Mouse (Mus musculus): ENCODE measurements around the gene Naaladl2. TPM values are rescaled to one million over a fixed set of nuclear protein-coding genes. Genes with fewer than 3 reads are reported as not detected.

The Naaladl2 gene
- 1 to 10 TPM in 1 of 2 experiments, under 1 TPM in 1; 0.33 to 1.0 TPM for total RNA-seq (2021)
- long read RNA-seq, experiment 1 = 0 reads
- long read RNA-seq, experiment 2 = 0 reads

- H3K4me3 ChIP-seq = peak within 1 kb of the TSS; percentile 80
- no peak for TF ChIP-seq CTCF (IDR thresholded peaks at IDR 0.05)
- DNase-seq = peak; percentile 76
- peak within 1 kb of the TSS; percentile 86 for H3K27ac ChIP-seq
- intact Hi-C loops (cut with DNase I) = no loop called here
These were observed at the start of gene Naaladl2 for GRCm38 (mm10) chr3:25143555-25144311. TSS of gene Naaladl2 (minus strand) at chr3:25144261.

GRCm38 (mm10) chr3:25151721-25152120 is 7.7 kb upstream of the Naaladl2 start:
- TF ChIP-seq CTCF (IDR thresholded peaks at IDR 0.05) = no peak
- intact Hi-C loops (cut with DNase I) = no loop called here
- Histone ChIP-seq H3K4me3 (no peak overlapping the region), H3K27ac (no peak overlapping the region)
- DNase-seq = no peak

GRCm38 (mm10) chr3:25147271-25147670 is 3.2 kb upstream of the Naaladl2 start:
- no peak overlapping the region for H3K4me3 ChIP-seq
- no peak for DNase-seq
- no peak overlapping the region for H3K27ac ChIP-seq
- intact Hi-C loops (cut with DNase I) = no loop called here
- TF ChIP-seq CTCF (IDR thresholded peaks at IDR 0.05) = no peak

GRCm38 (mm10) chr3:25144961-25145697 is 1.1 kb upstream of the Naaladl2 start:
- no peak for TF ChIP-seq CTCF (IDR thresholded peaks at IDR 0.05)
- H3K4me3 ChIP-seq = peak overlapping the region; percentile 80
- peak overlapping the region; percentile 86 for H3K27ac ChIP-seq
- intact Hi-C loops (cut with DNase I) = no loop called here
- DNase-seq = no peak

GRCm38 (mm10) chr3:25143111-25143510 is 950 bp downstream of the Naaladl2 start:
- Histone ChIP-seq H3K27ac (peak overlapping the region; percentile 86), H3K4me3 (peak overlapping the region; percentile 80)
- DNase-seq = no peak
- TF ChIP-seq CTCF (IDR thresholded peaks at IDR 0.05) = no peak
- intact Hi-C loops (cut with DNase I) = no loop called here

GRCm38 (mm10) chr3:25131848-25132247 is 12.2 kb downstream of the Naaladl2 start:
- TF ChIP-seq CTCF (IDR thresholded peaks at IDR 0.05) = no peak
- no peak overlapping the region for H3K27ac ChIP-seq
- intact Hi-C loops (cut with DNase I) = no loop called here

GRCm38 (mm10) chr3:25127864-25128263 is 16.2 kb downstream of the Naaladl2 start:
- TF ChIP-seq CTCF (IDR thresholded peaks at IDR 0.05) = no peak
- no peak for DNase-seq
- intact Hi-C loops (cut with DNase I) = no loop called here
- H3K27ac ChIP-seq = no peak overlapping the region
- H3K4me3 ChIP-seq = no peak overlapping the region

More at GRCm38 (mm10) chr3:25131848-25132247, 12.2 kb downstream of the Naaladl2 start:
- no peak overlapping the region for H3K4me3 ChIP-seq
- no peak for DNase-seq

GRCm38 (mm10) chr3:25124919-25125846 is 18.9 kb downstream of the Naaladl2 start:
- TF ChIP-seq CTCF (IDR thresholded peaks at IDR 0.05) = no peak
- intact Hi-C loops (cut with DNase I) = no loop called here
- H3K4me3 ChIP-seq = no peak overlapping the region

GRCm38 (mm10) chr3:25113107-25113506 is 31.0 kb downstream of the Naaladl2 start:
- TF ChIP-seq CTCF (IDR thresholded peaks at IDR 0.05) = no peak
- no peak for DNase-seq
- intact Hi-C loops (cut with DNase I) = no loop called here
- Histone ChIP-seq H3K27ac (no peak overlapping the region), H3K4me3 (no peak overlapping the region)

More at GRCm38 (mm10) chr3:25124919-25125846, 18.9 kb downstream of the Naaladl2 start:
- no peak overlapping the region for H3K27ac ChIP-seq
- no peak for DNase-seq

- TF ChIP-seq CTCF (IDR thresholded peaks at IDR 0.05) = no peak
- no peak overlapping the region for H3K27ac ChIP-seq
- no peak overlapping the region for H3K4me3 ChIP-seq
- intact Hi-C loops (cut with DNase I) = no loop called here
- DNase-seq = peak; percentile 19
These were observed 35.1 kb downstream of the Naaladl2 start for GRCm38 (mm10) chr3:25108997-25109396.

- TF ChIP-seq CTCF (IDR thresholded peaks at IDR 0.05) = no peak
- Histone ChIP-seq H3K27ac (no peak overlapping the region), H3K4me3 (no peak overlapping the region)
- no peak for DNase-seq
- intact Hi-C loops (cut with DNase I) = no loop called here
These were observed 51.1 kb downstream of the Naaladl2 start for GRCm38 (mm10) chr3:25092986-25093385.

GRCm38 (mm10) chr3:25075785-25076184 is 68.3 kb downstream of the Naaladl2 start:
- no peak for TF ChIP-seq CTCF (IDR thresholded peaks at IDR 0.05)
- Histone ChIP-seq H3K27ac (no peak overlapping the region), H3K4me3 (no peak overlapping the region)
- intact Hi-C loops (cut with DNase I) = no loop called here
- DNase-seq = no peak
